Mouse (Mus musculus) stomach, postnatal 0 days (tissue): ENCODE results near the gene Nfkbil1. TPM values are rescaled to one million over a fixed set of nuclear protein-coding genes. Genes with fewer than 3 reads are reported as not detected.

ENCODE experiments used
- ATAC-seq: fragments of 200-750 bp; cut with Nextera tagmentation; 2 replicates; pipeline ENCODE4 v1.8.0; 2017; ENCODE audit not compliant: low FRiP score, low TSS enrichment
- DNase-seq: peaks from one replicate; pipeline ENCODE4 v3.0.0-alpha.2; 2016; ENCODE audit warnings: low spot score
- H3K27ac ChIP-seq: fragments of 300-500 bp; sonication (generic); replicated peaks from 2 replicates; pipeline ENCODE4 v1.5.1; 2014; ENCODE audit warnings: mild to moderate bottlenecking, control low read depth
- H3K27me3 ChIP-seq: fragments of 300-500 bp; sonication (generic); 2 replicates; pipeline ENCODE4 v1.6.1; 2014; ENCODE audit warnings: low read length; ENCODE audit not compliant: control insufficient read depth, insufficient read depth
- H3K36me3 ChIP-seq: fragments of 300-500 bp; sonication (generic); 2 replicates; pipeline ENCODE4 v1.6.1; 2014; ENCODE audit warnings: low read length, mixed read lengths; ENCODE audit not compliant: control insufficient read depth, insufficient read depth
- H3K4me1 ChIP-seq: fragments of 300-500 bp; sonication (generic); replicated peaks from 2 replicates; pipeline ENCODE4 v1.6.1; 2014; ENCODE audit warnings: antibody characterized with exemption; ENCODE audit not compliant: control insufficient read depth, insufficient read depth
- H3K4me2 ChIP-seq: fragments of 300-500 bp; sonication (generic); replicated peaks from 2 replicates; pipeline ENCODE4 v1.6.1; 2014; ENCODE audit warnings: low read depth, mild to moderate bottlenecking, control low read depth, moderate library complexity
- H3K4me3 ChIP-seq: fragments of 300-500 bp; sonication (generic); 2 replicates; pipeline ENCODE4 v1.5.1; 2014; ENCODE audit warnings: low read depth, low read length, control low read depth
- H3K9ac ChIP-seq: fragments of 300-500 bp; sonication (generic); 2 replicates; pipeline ENCODE4 v1.6.1; 2014; ENCODE audit warnings: mild to moderate bottlenecking, low read length, control low read depth, mixed read lengths
- H3K9me3 ChIP-seq: fragments of 300-500 bp; sonication (generic); 2 replicates; pipeline ENCODE4 v1.6.1; 2016; ENCODE audit warnings: low read length; ENCODE audit not compliant: control insufficient read depth
- CTCF ChIP-seq: IDR thresholded peaks from 2 replicates; pipeline ENCODE4 v1.5.1; 2016; ENCODE audit warnings: antibody characterized with exemption, low read depth, mild to moderate bottlenecking, moderate library complexity
- EP300 ChIP-seq: optimal IDR thresholded peaks from 2 replicates; pipeline ENCODE3; 2016; ENCODE audit warnings: antibody characterized with exemption
- WGBS: fragments of 180-500 bp; shearing (Covaris S2); extraction: QIAGEN DNeasy Blood & Tissue Kit; methylation state at CpG from one replicate; pipeline ENCODE4 v1.1.7; 2014; 5-methylcytosine and 5-hydroxymethylcytosine counted together
- polyA plus RNA-seq: library from polyadenylated mRNA; unstranded; fragments of >200 nt; fragmentation: Nextera tagmentation; extraction: Ambion mirVana; gene quantifications from 2 replicates; pipeline ENCODE4 v1.2.1, GENCODE M21; 2015

Gene Nfkbil1
- polyA plus RNA-seq, 1 experiment from 2014 or later = 7.4 TPM

DNA sequence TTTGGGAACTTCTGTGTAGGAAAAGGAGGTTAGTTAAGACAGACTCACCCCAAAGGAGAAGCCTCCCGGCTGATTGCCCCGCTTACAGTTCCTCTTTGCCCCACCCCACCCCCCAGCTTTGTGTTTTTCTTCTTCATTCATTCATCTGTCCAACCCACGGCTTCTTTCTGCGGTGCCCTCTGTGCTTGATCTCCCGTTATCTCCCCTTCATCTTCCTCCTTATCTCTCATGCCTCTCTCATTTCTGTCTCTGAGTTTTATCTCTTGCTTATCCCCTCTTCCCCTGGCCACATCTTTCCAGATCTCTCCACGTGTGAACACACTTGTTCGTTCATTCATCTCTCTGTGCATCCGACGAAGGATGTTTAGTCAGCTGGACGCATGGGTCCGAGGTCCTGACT lies 34.5 kb downstream of the Nfkbil1 start:
- H3K9ac ChIP-seq = no peak overlapping the region

GRCm38 (mm10) chr17:35200398-35200797 lies 35.2 kb downstream of the Nfkbil1 start:
- Histone ChIP-seq H3K9me3 (no peaks in the 10 kb centered on the region), H3K27me3 (no peaks in the 10 kb centered on the region; the same call in 1 of the 2 replicates), H3K4me3 (no peak overlapping the region), H3K9ac (no peak overlapping the region), H3K27ac (no peak overlapping the region), H3K4me2 (no peak overlapping the region), H3K4me1 (no peaks in the 10 kb centered on the region), H3K36me3 (no peaks in the 10 kb centered on the region)
- ATAC-seq = no peak; the same call in 1 of the 2 replicates
- TF ChIP-seq EP300 (no peak), CTCF (no peak)
- WGBS = 82% methylated on average over 11 of the region's 11 CpGs
- DNase-seq = no peak

More for the DNA sequence above, 34.5 kb downstream of the Nfkbil1 start:
- WGBS = 59% methylated on average over 11 of the region's 11 CpGs
- Histone ChIP-seq H3K36me3 (no peaks in the 10 kb centered on the region), H3K27me3 (no peaks in the 10 kb centered on the region; the same call in 1 of the 2 replicates), H3K9me3 (no peaks in the 10 kb centered on the region), H3K4me1 (no peaks in the 10 kb centered on the region), H3K4me2 (no peak overlapping the region), H3K4me3 (0 out of 2 replicates have a peak overlapping the region, but pooled peaks have one; percentile 8), H3K27ac (no peak overlapping the region)
- TF ChIP-seq CTCF = no peak
- TF ChIP-seq EP300 = no peak
- no peak for ATAC-seq
- DNase-seq = no peak

DNA sequence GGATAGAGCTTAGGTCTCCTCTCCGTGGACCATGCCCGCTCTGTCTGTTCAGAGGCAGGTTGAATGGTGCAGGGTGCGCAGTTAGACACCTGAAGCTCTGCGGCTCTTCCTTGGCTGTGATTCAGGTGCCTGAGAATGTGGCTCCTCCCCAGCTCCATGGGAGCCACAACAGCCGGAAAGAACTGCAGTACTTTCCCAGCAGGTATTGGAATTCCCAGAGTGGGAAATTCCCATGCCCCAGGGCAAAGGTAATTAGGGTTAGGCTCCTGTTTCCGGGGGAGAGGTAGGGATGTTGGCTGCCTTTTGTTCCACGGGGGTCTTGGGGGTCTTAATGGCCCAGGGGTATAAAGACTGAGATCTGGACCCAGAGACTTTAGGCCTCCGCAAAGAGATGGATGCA lies 36.6 kb downstream of the Nfkbil1 start:
- DNase-seq = no peak
- Histone ChIP-seq H3K4me2 (no peak overlapping the region), H3K4me3 (no peak overlapping the region), H3K9ac (no peak overlapping the region), H3K4me1 (no peaks in the 10 kb centered on the region), H3K27ac (no peak overlapping the region), H3K36me3 (no peaks in the 10 kb centered on the region), H3K9me3 (no peaks in the 10 kb centered on the region), H3K27me3 (no peaks in the 10 kb centered on the region; the same call in 1 of the 2 replicates)
- TF ChIP-seq CTCF = no peak
- TF ChIP-seq EP300 = no peak
- ATAC-seq = no peak
- 27% methylated on average over 8 of the region's 8 CpGs for WGBS

GRCm38 (mm10) chr17:35198029-35198428 lies 37.6 kb downstream of the Nfkbil1 start:
- H3K27me3 ChIP-seq = no peaks in the 10 kb centered on the region; the same call in 1 of the 2 replicates
- H3K4me1 ChIP-seq = no peaks in the 10 kb centered on the region
- no peak overlapping the region for H3K9ac ChIP-seq
- no peak overlapping the region for H3K27ac ChIP-seq
- 54% methylated on average over 7 of the region's 7 CpGs for WGBS
- DNase-seq (no peak), ATAC-seq (no peak)
- H3K4me2 ChIP-seq = no peak overlapping the region
- H3K36me3 ChIP-seq = no peaks in the 10 kb centered on the region
- TF ChIP-seq CTCF (no peak), EP300 (no peak)
- no peaks in the 10 kb centered on the region for H3K9me3 ChIP-seq
- no peak overlapping the region for H3K4me3 ChIP-seq

GRCm38 (mm10) chr17:35197126-35197525 lies 38.5 kb downstream of the Nfkbil1 start:
- ATAC-seq = no peak
- no peaks in the 10 kb centered on the region for H3K36me3 ChIP-seq
- no peaks in the 10 kb centered on the region; the same call in 1 of the 2 replicates for H3K27me3 ChIP-seq
- WGBS = 37% methylated on average over 5 of the region's 6 CpGs
- no peak overlapping the region for H3K27ac ChIP-seq
- no peak overlapping the region for H3K4me2 ChIP-seq
- TF ChIP-seq CTCF = no peak
- H3K9ac ChIP-seq = no peak overlapping the region
- no peak for DNase-seq
- H3K9me3 ChIP-seq = no peaks in the 10 kb centered on the region
- no peaks in the 10 kb centered on the region for H3K4me1 ChIP-seq
- H3K4me3 ChIP-seq = no peak overlapping the region

GRCm38 (mm10) chr17:35196321-35196641 lies 39.3 kb downstream of the Nfkbil1 start:
- no peaks in the 10 kb centered on the region for H3K4me1 ChIP-seq
- H3K27me3 ChIP-seq = no peaks in the 10 kb centered on the region; the same call in 1 of the 2 replicates
- H3K9ac ChIP-seq = no peak overlapping the region
- ATAC-seq (peak; percentile 21; the same call in 1 of the 2 replicates), DNase-seq (no peak)
- H3K36me3 ChIP-seq = no peaks in the 10 kb centered on the region
- no peak overlapping the region for H3K27ac ChIP-seq
- H3K4me2 ChIP-seq = peak overlapping the region; percentile 78
- WGBS = 31% methylated on average over 9 of the region's 9 CpGs
- H3K4me3 ChIP-seq = peak overlapping the region; percentile 41
- H3K9me3 ChIP-seq = no peaks in the 10 kb centered on the region
- no peak for TF ChIP-seq CTCF
- TF ChIP-seq EP300 = no peak
